Mouse (Mus musculus) ES-Bruce4 (cell line): Measurements from ENCODE around the gene Nme9.

Source experiments
- CTCF ChIP-seq: IDR thresholded peaks from one replicate; pipeline ENCODE4 v1.8.1; 2011; ENCODE audit warnings: low read depth, low read length
- EP300 ChIP-seq: IDR thresholded peaks from 2 replicates; pipeline ENCODE4 v1.6.1; 2011; ENCODE audit warnings: low read depth, low read length; ENCODE audit not compliant: insufficient read depth
- POLR2A ChIP-seq: IDR thresholded peaks from one replicate; pipeline ENCODE4 v1.8.1; 2011; ENCODE audit warnings: low read length; ENCODE audit not compliant: insufficient read depth

- TF ChIP-seq EP300 (no peak), POLR2A (no peak), CTCF (peak; percentile 30)
These were observed 1.2 kb upstream of the Nme9 start for GRCm38 (mm10) chr9:99449886-99450647.
